Mouse (Mus musculus): ENCODE measurements around the gene Smg8. TPM values are rescaled to one million over a fixed set of nuclear protein-coding genes. Genes with fewer than 3 reads are reported as not detected.
"Not testable (repeated sequence)": the region's sequence is repeated elsewhere in the genome, so short reads cannot be mapped to it uniquely, and the experiment has no call there.

The Smg8 gene
- total RNA-seq, 2 experiments from 2014 or later, result 16.3 to 16.5 TPM

DNA sequence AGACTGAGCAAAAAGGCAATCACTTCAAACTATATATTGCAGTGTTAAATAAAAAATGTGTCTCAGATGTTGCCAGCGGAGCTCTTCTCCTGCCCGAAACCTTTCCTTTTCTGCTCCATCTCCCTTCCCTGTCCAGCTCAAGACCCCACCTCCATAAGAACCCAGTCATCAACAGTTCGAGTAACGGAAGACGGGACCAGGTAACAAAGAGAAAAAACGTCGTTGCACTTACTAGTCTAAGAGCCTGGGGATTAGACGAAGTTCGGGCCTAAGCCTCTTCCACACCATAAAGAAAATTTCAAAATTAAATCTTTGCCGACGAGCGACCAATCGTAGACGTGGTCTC lies 21.8 kb upstream of the Smg8 start, which contains the start of gene Prr11:
Prr11 (minus strand) TSS at position 300 of the 346 bp plus-strand sequence.
- intact Hi-C loops (cut with DNase I), result loop anchor here (2.0 kb wide), 2 partner anchors 22 to 34 kb away; partner anchors contain the start of genes Gdpd1 and Smg8
- no peak for TF ChIP-seq CTCF (IDR thresholded peaks at IDR 0.05)

DNA sequence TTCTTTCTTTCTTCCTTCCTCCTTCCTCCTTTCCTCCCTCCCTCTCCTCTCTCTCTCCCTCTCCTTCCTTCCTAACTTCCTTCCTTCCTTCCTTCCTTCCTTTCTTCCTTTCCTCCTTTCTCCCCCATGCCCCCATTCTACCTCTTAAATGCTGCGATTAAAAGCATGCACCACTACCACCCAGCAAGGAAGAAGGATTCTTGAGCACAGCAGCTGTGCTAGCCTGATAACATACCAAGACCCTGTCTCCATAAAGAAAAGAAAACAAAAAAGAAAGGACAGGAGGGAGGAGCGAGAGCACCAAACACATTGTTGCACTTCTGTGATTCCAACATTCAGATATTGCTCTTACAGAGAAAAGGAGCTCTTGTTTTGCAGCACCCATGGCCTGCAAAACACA lies 568 bp upstream of the Smg8 start:
- intact Hi-C loops (cut with DNase I), result loop anchor here (2.0 kb wide), 1 partner anchor 22 kb away; the partner anchor contains the start of genes Prr11 and Ska2
- peak overlapping the region; percentile 76 for H3K4me3 ChIP-seq
- H3K27ac ChIP-seq, result peak overlapping the region; percentile 71; the same call in 1 of the 2 replicates
- DNase-seq (ENCODE audit: extremely low spot score in 1 of 2, low spot score in 2 of 2), result no peak
- TF ChIP-seq CTCF (IDR thresholded peaks at IDR 0.05), result no peak

More for the DNA sequence above, 21.8 kb upstream of the Smg8 start, which contains the start of gene Prr11:
- Histone ChIP-seq H3K27ac (peak within 1 kb of the TSS; percentile 92), H3K4me3 (peak within 1 kb of the TSS; percentile 68)
- DNase-seq (ENCODE audit: extremely low spot score in 1 of 2, low spot score in 2 of 2), result no peak

DNA sequence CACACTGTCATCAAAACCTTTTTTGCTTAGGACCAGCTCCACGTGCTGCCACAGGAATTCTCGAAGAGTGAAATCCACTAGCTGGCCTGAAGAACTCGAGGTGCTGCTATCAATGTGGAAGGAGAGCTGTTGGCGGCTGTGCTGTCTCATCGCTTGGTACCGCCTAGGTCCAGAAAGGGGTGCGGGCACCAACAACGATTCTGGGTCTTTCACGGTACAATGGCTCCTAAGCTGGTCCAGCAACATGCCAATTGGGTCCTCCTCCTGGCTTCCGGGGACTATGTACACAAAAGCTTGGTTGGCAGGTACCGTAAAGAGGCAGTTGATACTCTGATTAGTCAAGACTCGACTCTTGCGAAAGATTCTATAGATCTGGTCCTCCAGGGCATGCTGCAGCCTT lies 1.1 kb downstream of the Smg8 start:
- intact Hi-C loops (cut with DNase I), result no loop called here
- Histone ChIP-seq H3K27ac (no peak overlapping the region), H3K4me3 (peak overlapping the region; percentile 76)
- TF ChIP-seq CTCF (IDR thresholded peaks at IDR 0.05), result no peak
- no peak for DNase-seq (ENCODE audit: extremely low spot score in 1 of 2, low spot score in 2 of 2)

DNA sequence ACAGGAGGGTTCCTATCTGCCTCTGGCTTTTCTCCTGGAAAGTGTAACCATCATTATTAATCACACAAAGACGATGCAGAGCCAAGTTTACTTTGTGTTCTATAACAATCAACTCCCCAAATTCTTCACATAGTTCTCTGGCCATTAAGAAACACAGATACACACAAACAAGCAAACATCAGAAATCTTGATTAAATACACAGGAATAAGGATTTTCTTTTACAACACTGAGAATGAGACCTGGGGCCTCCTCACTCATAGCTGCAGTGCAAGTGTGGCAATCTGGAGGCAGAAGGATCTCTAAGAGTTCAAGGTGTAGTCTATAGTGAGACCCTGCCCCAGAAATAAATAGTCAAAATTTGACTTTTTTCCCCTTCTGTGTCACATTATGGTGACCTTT lies 2.9 kb downstream of the Smg8 start:
- DNase-seq (ENCODE audit: extremely low spot score in 1 of 2, low spot score in 2 of 2), result no peak
- TF ChIP-seq CTCF (IDR thresholded peaks at IDR 0.05), result no peak
- Histone ChIP-seq H3K4me3 (no peak overlapping the region), H3K27ac (no peak overlapping the region)
- intact Hi-C loops (cut with DNase I), result no loop called here

DNA sequence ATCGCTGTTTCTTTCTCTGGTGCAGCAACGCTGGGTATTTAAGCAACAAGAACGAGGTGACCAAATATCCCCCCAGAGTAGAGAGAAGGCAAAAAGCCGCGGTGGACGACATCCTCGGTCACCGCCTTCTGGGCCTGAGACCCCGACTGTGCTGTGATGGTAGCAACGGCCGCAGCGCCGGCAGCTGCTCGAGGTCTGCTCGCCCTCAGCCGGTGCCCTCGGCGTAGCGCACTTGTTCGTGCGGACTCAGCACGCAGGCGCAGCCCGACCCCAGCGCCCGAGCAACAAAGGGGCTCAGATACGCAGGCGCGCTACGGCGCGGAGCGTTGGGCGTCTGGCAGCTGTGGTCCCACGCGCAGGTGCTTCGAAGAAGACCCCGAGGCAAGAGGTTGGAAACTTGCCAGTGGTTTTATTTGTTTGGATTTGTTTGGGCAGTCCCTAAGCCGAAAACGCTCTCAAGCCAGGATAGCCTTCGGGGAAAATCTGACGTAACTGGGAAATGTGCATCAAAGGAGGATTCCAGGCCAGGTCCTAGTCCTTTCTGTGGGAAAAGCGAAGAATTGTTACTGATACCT lies 12.6 kb downstream of the Smg8 start, which contains the start of gene Gdpd1:
Gdpd1 (minus strand) TSS at position 197 of the 575 bp plus-strand sequence.
- intact Hi-C loops (cut with DNase I), result loop anchor here (2.0 kb wide), 1 partner anchor 35 kb away; the partner anchor contains the start of genes Prr11 and Ska2
- TF ChIP-seq CTCF (IDR thresholded peaks at IDR 0.05), result peak; percentile 27
- H3K4me3 ChIP-seq, result peak within 1 kb of the TSS; percentile 88
- peak within 1 kb of the TSS; percentile 93 for H3K27ac ChIP-seq
- peak; percentile 89 for DNase-seq (ENCODE audit: extremely low spot score in 1 of 2, low spot score in 2 of 2)

DNA sequence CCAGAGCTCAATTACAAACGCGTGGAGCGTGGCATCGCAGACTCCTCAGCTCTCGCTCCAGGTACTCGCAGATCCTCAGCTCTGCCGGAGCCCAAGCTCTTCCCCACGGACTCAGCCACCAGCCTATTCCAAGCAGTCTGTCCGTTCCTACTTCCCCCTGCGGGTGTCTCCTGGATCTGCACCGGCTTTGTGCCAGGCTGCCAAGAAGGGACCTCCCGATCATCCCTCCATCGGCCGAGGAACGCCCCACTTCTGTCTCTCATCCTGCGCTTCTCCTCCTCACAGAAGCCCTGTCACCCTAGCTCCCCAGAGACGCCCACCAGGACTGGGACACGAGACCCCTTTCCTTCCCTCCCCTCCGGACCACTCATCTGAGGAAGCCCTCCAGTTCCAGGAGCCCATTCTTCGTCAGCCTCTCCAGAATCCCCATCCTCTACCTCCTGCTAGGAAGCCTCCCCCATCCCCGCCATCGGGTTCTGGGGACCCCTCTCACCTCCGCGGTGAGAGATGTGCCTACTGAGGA lies 13.2 kb downstream of the Smg8 start:
- H3K4me3 ChIP-seq, result peak overlapping the region; percentile 88
- peak overlapping the region; percentile 93 for H3K27ac ChIP-seq
- peak; percentile 67 to 71 for DNase-seq (ENCODE audit: extremely low spot score in 1 of 2, low spot score in 2 of 2)
- TF ChIP-seq CTCF (IDR thresholded peaks at IDR 0.05), result peak; percentile 66
- intact Hi-C loops (cut with DNase I), result no loop called here

DNA sequence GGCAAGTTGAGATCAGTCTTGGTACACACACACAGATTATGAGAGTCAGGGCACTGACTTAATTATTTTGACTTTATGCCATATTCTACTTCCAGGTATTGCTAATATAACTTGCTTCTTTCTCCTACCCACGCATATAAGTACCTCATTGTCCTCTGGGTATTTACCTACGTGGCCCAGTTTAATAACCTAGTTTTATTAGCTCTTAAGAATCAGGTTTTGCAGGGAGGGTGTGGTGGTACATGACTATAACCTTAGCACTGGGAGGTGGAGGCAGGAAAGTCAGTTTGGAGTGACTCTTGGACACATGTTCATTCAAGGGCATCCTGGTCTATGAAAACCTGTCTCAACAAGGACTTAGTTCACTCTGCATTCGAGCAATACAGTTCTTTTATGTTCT lies 24.5 kb downstream of the Smg8 start:
- intact Hi-C loops (cut with DNase I), result no loop called here
- DNase-seq (ENCODE audit: extremely low spot score in 1 of 2, low spot score in 2 of 2), result no peak
- Histone ChIP-seq H3K27ac (no peak overlapping the region), H3K4me3 (no peak overlapping the region)
- no peak for TF ChIP-seq CTCF (IDR thresholded peaks at IDR 0.05)

DNA sequence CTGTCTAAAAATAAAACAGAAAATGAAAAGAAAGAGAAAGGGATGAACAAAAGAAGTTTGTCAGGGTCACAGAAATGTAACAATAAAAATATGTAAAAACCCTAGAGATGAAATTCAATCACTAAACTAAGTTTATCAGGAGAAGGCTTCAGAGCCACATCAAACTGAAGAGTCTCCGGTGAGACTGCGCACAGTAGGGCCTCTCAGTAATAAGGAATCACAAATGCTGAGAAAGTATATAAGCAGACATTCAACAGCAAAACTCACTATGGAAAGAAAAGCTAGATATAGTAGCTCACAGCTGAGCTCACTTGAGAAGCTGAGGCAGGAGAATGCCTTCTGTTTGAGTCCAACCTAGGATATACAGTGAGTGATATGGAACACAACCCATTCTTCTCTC lies 26.2 kb downstream of the Smg8 start:
- no peak overlapping the region for H3K27ac ChIP-seq
- no peak overlapping the region for H3K4me3 ChIP-seq
- no peak for TF ChIP-seq CTCF (IDR thresholded peaks at IDR 0.05)
- no peak for DNase-seq (ENCODE audit: extremely low spot score in 1 of 2, low spot score in 2 of 2)
- intact Hi-C loops (cut with DNase I), result no loop called here

DNA sequence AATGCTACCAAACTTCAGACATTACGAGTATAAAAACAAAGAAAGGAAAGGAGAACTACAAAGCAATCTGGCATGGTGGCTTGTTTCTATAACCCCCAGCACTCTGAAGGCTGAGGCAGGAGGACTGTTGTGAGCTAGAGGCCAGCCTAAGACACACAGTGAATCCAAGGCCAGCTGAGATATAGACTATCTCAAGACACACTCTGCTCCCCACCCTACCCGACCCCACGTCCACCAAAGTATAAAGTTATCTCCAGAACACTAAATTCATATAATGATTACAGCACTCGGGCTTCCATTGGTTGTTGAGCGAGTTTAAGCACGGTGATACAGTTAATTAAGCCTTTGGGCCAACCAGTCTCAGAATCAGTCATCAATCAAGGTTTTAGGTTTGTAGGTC lies 30.3 kb downstream of the Smg8 start:
- H3K4me3 ChIP-seq, result no peak overlapping the region
- no peak overlapping the region for H3K27ac ChIP-seq
- DNase-seq (ENCODE audit: extremely low spot score in 1 of 2, low spot score in 2 of 2), result no peak
- no peak for TF ChIP-seq CTCF (IDR thresholded peaks at IDR 0.05)
- intact Hi-C loops (cut with DNase I), result no loop called here

DNA sequence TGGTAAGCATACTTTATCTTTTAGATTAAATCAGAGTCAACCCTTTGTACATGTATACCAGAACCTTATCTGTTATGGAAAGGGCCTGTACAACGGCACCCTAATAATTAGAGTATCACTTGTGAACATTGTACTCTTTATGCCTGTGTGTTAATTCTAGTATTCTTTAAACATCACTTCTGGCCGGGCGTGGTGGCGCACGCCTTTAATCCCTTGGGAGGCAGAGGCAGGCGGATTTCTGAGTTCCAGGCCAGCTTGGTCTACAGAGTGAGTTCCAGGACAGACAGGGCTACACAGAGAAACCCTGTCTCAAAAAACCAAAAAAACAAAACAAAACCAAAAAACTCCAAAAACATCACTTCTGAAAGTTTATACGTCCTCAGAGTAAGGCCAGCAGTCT lies 37.7 kb downstream of the Smg8 start:
- H3K4me3 ChIP-seq; H3K27ac ChIP-seq; DNase-seq (ENCODE audit: extremely low spot score in 1 of 2, low spot score in 2 of 2); intact Hi-C loops (cut with DNase I): not testable (repeated sequence)

DNA sequence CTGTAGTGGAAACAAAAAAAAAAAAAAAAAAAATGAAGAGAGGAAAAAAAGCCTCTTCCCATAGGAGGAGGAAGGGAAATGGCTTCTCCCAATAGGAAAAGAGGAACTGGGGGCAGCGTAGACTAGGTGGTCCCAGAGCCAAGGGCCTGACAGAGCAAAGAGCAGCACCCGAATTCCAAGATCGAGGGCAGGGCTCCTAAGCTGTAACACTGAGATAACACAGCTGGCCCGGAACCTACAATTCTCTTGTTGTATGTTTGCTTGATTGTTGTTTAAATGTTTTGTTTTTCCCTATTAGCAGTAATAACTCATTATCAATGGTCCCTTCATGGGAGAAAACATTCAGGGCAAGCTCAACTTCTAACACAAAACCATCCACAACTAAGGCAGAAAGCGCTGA lies 39.6 kb downstream of the Smg8 start:
- DNase-seq (ENCODE audit: extremely low spot score in 1 of 2, low spot score in 2 of 2), result no peak
- no peak for TF ChIP-seq CTCF (IDR thresholded peaks at IDR 0.05)
- H3K27ac ChIP-seq, result no peak overlapping the region
- intact Hi-C loops (cut with DNase I), result no loop called here
- H3K4me3 ChIP-seq, result no peak overlapping the region

DNA sequence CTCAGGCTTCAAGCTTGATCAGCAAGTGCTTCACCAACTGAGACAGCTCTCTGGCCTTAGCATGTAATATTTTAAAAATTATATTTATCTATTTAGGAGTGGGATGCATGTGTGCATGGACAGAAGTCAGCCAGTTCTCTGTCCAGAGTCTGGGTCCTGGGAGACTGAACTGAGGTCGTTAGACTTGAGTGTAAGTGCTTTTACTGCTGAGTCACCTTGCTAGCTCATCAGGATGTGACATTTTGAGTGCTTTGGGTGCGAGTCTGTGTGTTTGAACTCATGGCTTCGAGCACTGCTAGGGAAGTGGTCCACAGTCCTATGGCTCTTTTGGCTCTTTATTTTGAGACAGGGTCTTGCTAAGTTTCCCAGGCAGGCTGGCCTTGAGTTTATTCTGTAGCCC lies 43.5 kb downstream of the Smg8 start:
- Histone ChIP-seq H3K4me3 (no peak overlapping the region), H3K27ac (no peak overlapping the region)
- intact Hi-C loops (cut with DNase I), result no loop called here
- TF ChIP-seq CTCF (IDR thresholded peaks at IDR 0.05), result no peak
- no peak for DNase-seq (ENCODE audit: extremely low spot score in 1 of 2, low spot score in 2 of 2)

Measured in left cerebral cortex, adult 2 months (tissue).